Mouse (Mus musculus) Patski (cell line): ENCODE results near the gene E2f8. TPM values are rescaled to one million over a fixed set of nuclear protein-coding genes. Genes with fewer than 3 reads are reported as not detected.

ENCODE experiments used
- ATAC-seq: fragments of 100-300 bp; one replicate; pipeline ENCODE4 v1.8.0; 2021
- CTCF ChIA-PET: fragments of 350-600 bp; sonication (Branson Sonifier 250); formaldehyde crosslinking; loops from one replicate; lab custom pipeline; 2022; ENCODE audit warnings: inconsistent platforms; lab: Charles Lee
- POLR2A ChIA-PET: fragments of 350-600 bp; sonication (Branson Sonifier 250); formaldehyde crosslinking; loops from one replicate; lab custom pipeline; 2022; ENCODE audit warnings: antibody characterized with exemption, inconsistent platforms; lab: Charles Lee
- DNase-seq: peaks from one replicate; pipeline ENCODE4 v3.0.0-alpha.2; 2011; ENCODE audit warnings: low read depth, low spot score
- H3K27me3 ChIP-seq: fragments of 371-371 bp; one replicate; pipeline ENCODE4 v1.5.1; 2021
- CTCF ChIP-seq: fragments of 100-300 bp; IDR thresholded peaks from one replicate; pipeline ENCODE4 v1.5.1; 2021
- in situ Hi-C: fragments of 300-500 bp; cut with MboI; formaldehyde crosslinking; loops from 3 replicates; pipeline ENCODE4 v1.11.1; 2018; ENCODE audit warnings: low pct_unique_long_range_greater_than_20kb, mixed read lengths
- polyA plus RNA-seq: library from polyadenylated mRNA; unstranded; gene quantifications from one replicate; pipeline ENCODE4 v1.2.3, GENCODE M21; 2021

The E2f8 gene
- polyA plus RNA-seq, 1 experiment from 2014 or later: 8.7 TPM

GRCm38 (mm10) chr7:48861796-48862195 is 19.6 kb downstream of the E2f8 start:
- in situ Hi-C loops: no loop called here
- TF ChIP-seq CTCF: no peak
- no peaks in the 10 kb centered on the region for H3K27me3 ChIP-seq
- DNase-seq (no peak), ATAC-seq (no peak)
- CTCF ChIA-PET: interaction anchor here (1.4 kb wide), 1 partner anchor 97 kb away, joined by 3 read pairs; no protein-coding TSS in a partner anchor
- POLR2A ChIA-PET: no interaction called here

- ChIA-PET POLR2A (no interaction called here), CTCF (interaction anchor here (0.7 to 1.4 kb wide), 2 partner anchors 9 to 12 kb away, joined by 3 read pairs; no protein-coding TSS in a partner anchor)
- in situ Hi-C loops: no loop called here
- no peaks in the 10 kb centered on the region for H3K27me3 ChIP-seq
- ATAC-seq (peak; percentile 81), DNase-seq (no peak)
- no peak for TF ChIP-seq CTCF
Observed at GRCm38 (mm10) chr7:48860948-48861347, 20.4 kb downstream of the E2f8 start.

DNA sequence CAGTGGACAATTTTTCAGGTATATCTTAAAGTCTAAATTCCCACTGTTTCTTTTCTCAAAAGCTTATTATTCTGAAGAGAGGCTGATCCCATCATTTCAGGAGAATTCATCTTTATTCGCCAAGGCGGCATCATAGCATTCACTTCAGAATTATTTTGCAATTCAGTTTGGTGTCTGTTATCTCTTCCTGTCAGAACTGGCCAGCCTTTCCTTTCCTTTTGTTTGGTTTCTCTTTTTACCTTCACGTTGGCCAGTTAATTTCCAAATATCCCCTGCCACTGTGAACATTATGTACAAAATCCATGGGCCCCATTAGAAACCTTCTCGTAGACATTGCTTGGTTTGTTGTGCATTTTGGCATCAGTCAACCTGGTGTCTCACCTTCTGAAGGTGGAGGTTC is 22.0 kb downstream of the E2f8 start:
- ATAC-seq (no peak), DNase-seq (no peak)
- in situ Hi-C loops: no loop called here
- CTCF ChIA-PET: interaction anchor here (0.7 kb wide), 1 partner anchor 33 kb away, joined by 3 read pairs; no protein-coding TSS in a partner anchor
- TF ChIP-seq CTCF: no peak
- no peaks in the 10 kb centered on the region for H3K27me3 ChIP-seq
- POLR2A ChIA-PET: no interaction called here

DNA sequence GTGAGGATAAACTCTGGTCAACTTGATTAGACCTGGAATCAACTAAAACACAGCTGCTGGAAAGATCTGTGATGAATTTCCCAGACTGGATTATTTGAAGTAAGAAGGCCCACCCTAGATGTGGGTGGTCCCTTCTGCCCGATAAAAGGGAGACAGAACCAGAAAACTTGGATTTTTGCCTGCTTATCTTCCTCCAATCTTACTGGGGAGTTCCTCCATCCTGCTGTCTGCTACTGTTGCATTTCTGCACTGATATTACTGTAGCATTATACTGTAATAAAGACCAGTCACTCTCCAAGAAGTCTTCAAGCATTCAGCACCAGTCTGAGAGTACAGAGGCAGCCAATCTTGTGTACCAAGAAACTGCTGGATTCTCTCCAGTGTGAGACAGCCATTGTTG is 23.1 kb downstream of the E2f8 start:
- ChIA-PET CTCF (interaction anchor here (1.4 to 1.7 kb wide), 2 partner anchors 10 to 13 kb away, joined by 3 to 5 read pairs; partner anchors contain the start of gene Csrp3), POLR2A (interaction anchor here (0.6 kb wide), 1 partner anchor 112 kb away, joined by 3 read pairs; no protein-coding TSS in a partner anchor)
- H3K27me3 ChIP-seq: no peaks in the 10 kb centered on the region
- DNase-seq (no peak), ATAC-seq (no peak)
- in situ Hi-C loops: no loop called here
- no peak for TF ChIP-seq CTCF

- H3K27me3 ChIP-seq: no peaks in the 10 kb centered on the region
- no peak for ATAC-seq
- TF ChIP-seq CTCF: no peak
- no peak for DNase-seq
- in situ Hi-C loops: no loop called here
- CTCF ChIA-PET: interaction anchor here (1.0 to 1.6 kb wide), 3 partner anchors 9 to 24 kb away, joined by 3 to 4 read pairs (median 4); no protein-coding TSS in a partner anchor
- POLR2A ChIA-PET: no interaction called here
Observed at GRCm38 (mm10) chr7:48855461-48855860, 25.9 kb downstream of the E2f8 start.

GRCm38 (mm10) chr7:48853496-48853895 is 27.9 kb downstream of the E2f8 start:
- ChIA-PET POLR2A (no interaction called here), CTCF (interaction anchor here (1.1 kb wide), 1 partner anchor 11 kb away, joined by 3 read pairs; no protein-coding TSS in a partner anchor)
- ATAC-seq (no peak), DNase-seq (no peak)
- no peaks in the 10 kb centered on the region for H3K27me3 ChIP-seq
- in situ Hi-C loops: no loop called here
- no peak for TF ChIP-seq CTCF

- ChIA-PET CTCF (interaction anchor here (0.7 to 1.3 kb wide), 5 partner anchors 7 to 15 kb away, joined by 3 read pairs; no protein-coding TSS in a partner anchor), POLR2A (no interaction called here)
- in situ Hi-C loops: no loop called here
Observed at GRCm38 (mm10) chr7:48851529-48852104, 29.8 kb downstream of the E2f8 start.

GRCm38 (mm10) chr7:48847820-48848650 is 33.4 kb downstream of the E2f8 start, which contains the start of gene Csrp3:
Csrp3 (minus strand) TSS chr7:48848033.
- TF ChIP-seq CTCF: no peak
- no peaks in the 10 kb centered on the region for H3K27me3 ChIP-seq
- ATAC-seq: no peak
- ChIA-PET POLR2A (interaction anchor here (0.9 kb wide), 1 partner anchor 19 kb away, joined by 3 read pairs; no protein-coding TSS in a partner anchor), CTCF (interaction anchor here (1.1 to 1.4 kb wide), 2 partner anchors 10 to 13 kb away, joined by 3 read pairs; no protein-coding TSS in a partner anchor)
- no peak for DNase-seq
- in situ Hi-C loops: no loop called here

More at GRCm38 (mm10) chr7:48851529-48852104, 29.8 kb downstream of the E2f8 start:
- ATAC-seq: no peak
- no peak for TF ChIP-seq CTCF
- H3K27me3 ChIP-seq: no peaks in the 10 kb centered on the region
- DNase-seq: no peak

DNA sequence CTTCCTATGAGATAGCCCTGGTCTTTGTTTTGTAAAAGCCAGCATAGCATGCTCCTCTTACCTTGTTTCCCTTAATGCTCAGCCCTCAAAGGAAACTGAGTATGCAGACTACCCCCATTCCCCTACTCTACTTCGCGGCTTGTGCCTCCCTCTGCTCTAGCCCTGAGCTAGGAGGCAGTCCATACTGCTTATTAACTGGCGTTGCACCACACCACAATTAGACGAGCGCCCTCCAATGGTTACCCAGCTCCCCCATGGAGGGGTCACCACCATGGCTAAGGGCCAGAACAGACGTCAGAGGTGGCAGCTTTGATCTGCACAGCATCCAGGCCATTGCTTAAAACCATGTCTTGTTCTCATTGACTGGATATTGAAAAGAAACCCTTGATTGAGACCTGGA is 34.6 kb downstream of the E2f8 start:
- CTCF ChIA-PET: interaction anchor here (0.9 to 1.2 kb wide), 2 partner anchors 8 to 12 kb away, joined by 3 to 4 read pairs; no protein-coding TSS in a partner anchor
- in situ Hi-C loops: no loop called here
- ATAC-seq (no peak), DNase-seq (no peak)
- TF ChIP-seq CTCF: no peak
- H3K27me3 ChIP-seq: no peaks in the 10 kb centered on the region
- POLR2A ChIA-PET: no interaction called here

GRCm38 (mm10) chr7:48845213-48845973 is 36.0 kb downstream of the E2f8 start:
- in situ Hi-C loops: no loop called here
- DNase-seq (no peak), ATAC-seq (no peak)
- ChIA-PET CTCF (no interaction called here), POLR2A (no interaction called here)
- no peaks in the 10 kb centered on the region for H3K27me3 ChIP-seq
- TF ChIP-seq CTCF: no peak
